Comparison of ENCODE assay signal across 8 mouse cellular contexts in genomic region chr10:40141864-40142523, GRCm38 (mm10). TPM values are rescaled to one million over a fixed set of nuclear protein-coding genes. Genes with fewer than 3 reads are reported as not detected.
DNase-seq lines count a peak whose midpoint lies in the region; ATAC-seq and TF ChIP-seq lines count a peak whose summit lies in the region.

Gene Slc16a10, minus strand, starts transcription at chr10:40142258.

- peak; percentile 96 for ATAC-seq in limb, embryonic 13.5 days (ENCODE audit: low FRiP score, low read depth)
- peak; percentile 99 for ATAC-seq in midbrain, embryonic 15.5 days (replicated peaks)

- peak within 1 kb of the TSS; percentile 95 for H3K4me2 ChIP-seq in limb, embryonic 13.5 days (replicated peaks)
- H3K4me2 ChIP-seq in midbrain, embryonic 15.5 days = peak within 1 kb of the TSS; percentile 76

- TF ChIP-seq POLR2A in embryonic fibroblast, embryonic 13.5 days (IDR thresholded peaks at IDR 0.05; ENCODE audit: low read depth, low read length) = peak; percentile 77

- H3K36me3 ChIP-seq in limb, embryonic 13.5 days = no peaks in the 10 kb centered on the region
- H3K36me3 ChIP-seq in midbrain, embryonic 15.5 days (replicated peaks) = no peaks in the 10 kb centered on the region

- TF ChIP-seq CTCF in embryonic fibroblast, embryonic 13.5 days (IDR thresholded peaks at IDR 0.05; ENCODE audit: borderline replicate concordance, insufficient read depth, low read length) = no peak

- WGBS in limb, embryonic 13.5 days = under 1% methylated on average over 68 of the region's 76 CpGs
- WGBS in midbrain, embryonic 15.5 days = under 1% methylated on average over 61 of the region's 76 CpGs

- H3K9me3 ChIP-seq in limb, embryonic 13.5 days = no peaks in the 10 kb centered on the region
- H3K9me3 ChIP-seq in midbrain, embryonic 15.5 days = no peaks in the 10 kb centered on the region

- H3K27me3 ChIP-seq in limb, embryonic 13.5 days = peaks cover 6% of the 10 kb centered on the region; the same call in 1 of the 2 replicates
- H3K27me3 ChIP-seq in midbrain, embryonic 15.5 days (replicated peaks) = peaks cover 8% of the 10 kb centered on the region

- no peaks in the 10 kb centered on the region for H3K4me1 ChIP-seq in embryonic fibroblast, embryonic 13.5 days (ENCODE audit: control insufficient read depth, insufficient read depth, low read length)
- H3K4me1 ChIP-seq in limb, embryonic 13.5 days = peaks cover 20% of the 10 kb centered on the region
- peaks cover 13% of the 10 kb centered on the region; the same call in 1 of the 2 replicates for H3K4me1 ChIP-seq in midbrain, embryonic 15.5 days

- peak; percentile 97 to 98 for DNase-seq in B cell, adult 2 months
- peak; percentile 98 for DNase-seq in brain, adult 2 months (ENCODE audit: low read depth, low spot score)
- peak; percentile 94 to 95 for DNase-seq in heart, adult 9 months (ENCODE audit: low spot score in 2 of 2)
- DNase-seq in kidney, adult 9 months = peak; percentile 98
- DNase-seq in spleen, adult 18-20 months = peak; percentile 96 to 98

- H3K4me3 ChIP-seq in embryonic fibroblast, embryonic 13.5 days (ENCODE audit: insufficient read depth, low read length) = peak within 1 kb of the TSS; percentile 46
- peak within 1 kb of the TSS; percentile 76 for H3K4me3 ChIP-seq in limb, embryonic 13.5 days
- H3K4me3 ChIP-seq in midbrain, embryonic 15.5 days = peak within 1 kb of the TSS; percentile 61

- no peak within 1 kb of the TSS for H3K27ac ChIP-seq in embryonic fibroblast, embryonic 13.5 days (ENCODE audit: insufficient read depth, low read length)
- no peak within 1 kb of the TSS for H3K27ac ChIP-seq in limb, embryonic 13.5 days
- H3K27ac ChIP-seq in midbrain, embryonic 15.5 days = no peak within 1 kb of the TSS

- peak within 1 kb of the TSS; percentile 81 for H3K9ac ChIP-seq in limb, embryonic 13.5 days
- H3K9ac ChIP-seq in midbrain, embryonic 15.5 days = peak within 1 kb of the TSS; percentile 49

RNA-seq across cellular contexts. Expression of gene Slc16a10, which starts in this region (rescaled TPM):
- 1.6 and 1.8 TPM in 2 replicates for polyA plus RNA-seq in embryonic fibroblast, embryonic 13.5 days (2011; ENCODE audit: insufficient read length, low read depth, missing spikeins)
- 7.9 and 10.0 TPM in 2 replicates for polyA plus RNA-seq in limb, embryonic 13.5 days (2015; fragmentation: Nextera tagmentation; extraction: Ambion mirVana)
- 3.6 and 4.1 TPM in 2 replicates for polyA plus RNA-seq in midbrain, embryonic 15.5 days (2015; fragmentation: Nextera tagmentation; extraction: Ambion mirVana)
